Comparison of ENCODE assay signal across 16 mouse cellular contexts in the genomic region with DNA sequence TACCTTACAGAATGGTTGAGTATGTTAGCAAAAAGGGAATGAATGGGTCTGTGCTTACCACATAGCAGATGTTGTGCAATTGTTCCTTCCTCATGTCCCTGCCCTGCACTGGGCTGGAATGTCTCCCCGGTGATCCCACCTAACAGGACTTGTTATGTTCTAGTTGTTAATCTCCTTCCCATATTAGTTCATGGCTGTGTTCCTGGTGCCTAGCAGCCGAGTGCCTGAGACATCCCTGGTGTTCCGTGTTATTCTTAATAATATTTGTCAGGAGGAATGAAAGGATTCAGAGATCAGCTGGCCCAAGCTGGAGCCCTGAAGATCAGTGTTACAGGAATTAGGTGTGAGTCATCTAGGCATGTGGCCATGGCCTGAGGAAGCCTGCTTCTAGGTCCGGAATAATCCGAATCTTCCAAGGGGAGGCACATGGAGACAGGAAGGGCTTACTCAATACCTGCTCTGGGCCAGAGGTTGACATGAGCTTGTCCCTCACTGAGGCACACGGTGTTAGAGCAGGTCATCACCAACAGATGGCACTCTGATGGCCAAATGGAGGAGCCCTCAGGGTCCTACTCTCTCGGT.
DNase-seq lines count a peak whose midpoint lies in the region; ATAC-seq and TF ChIP-seq lines count a peak whose summit lies in the region.
"Had no signal": no experiment of that assay in that cellular context is flagged by ENCODE, and none has a peak within 500 bp of the region (broad histone marks: within the 10 kb centered on the region; RNA-seq: fewer than 3 reads in every experiment).

No protein-coding gene starts in this region.

- no peaks in the 10 kb centered on the region; the same call in 1 of the 2 replicates for H3K4me1 ChIP-seq in heart, adult 2 months (ENCODE audit: control insufficient read depth, insufficient read depth, low read length)
- no peaks in the 10 kb centered on the region for H3K4me1 ChIP-seq in heart, embryonic 11.5 days (ENCODE audit: control insufficient read depth, insufficient read depth, low read length)
- H3K4me1 ChIP-seq: hindbrain, embryonic 12.5 days had no signal

- H3K9ac ChIP-seq in heart, adult 2 months (ENCODE audit: low read depth, low read length): no peak overlapping the region
- H3K9ac ChIP-seq in heart, embryonic 11.5 days (ENCODE audit: low read depth, low read length): no peak overlapping the region
- H3K9ac ChIP-seq: hindbrain, embryonic 12.5 days had no signal

- no peak overlapping the region for H3K4me3 ChIP-seq in heart, adult 2 months
- H3K4me3 ChIP-seq in heart, embryonic 11.5 days (ENCODE audit: low read depth, low read length): no peak overlapping the region
- H3K4me3 ChIP-seq: hindbrain, embryonic 12.5 days had no signal

- peak; percentile 30 to 44 for DNase-seq in heart, adult 2 months
- peak; percentile 15 to 37 for DNase-seq in urinary bladder, postnatal 36 days (ENCODE audit: low spot score in 2 of 2)
- DNase-seq in urinary bladder, postnatal 10 days (ENCODE audit: low spot score): no peak
- DNase-seq in fibroblast of lung, adult 2 months (ENCODE audit: low read depth): peak; percentile 83
- DNase-seq in frontal cortex, postnatal 10 days (ENCODE audit: low spot score in 2 of 2): no peak
- DNase-seq in ovary, postnatal 10 days (ENCODE audit: low spot score): no peak
- DNase-seq in layer of hippocampus, postnatal 36 days: no peak
- DNase-seq: kidney, adult 8-10 months; layer of hippocampus, adult 9-11 months; left cerebral cortex, postnatal 4 days; midbrain, embryonic 14.5 days; right cerebral cortex, postnatal 25 days; thymus, postnatal 4 days had no signal

- TF ChIP-seq EP300 in heart, adult 2 months (IDR thresholded peaks at IDR 0.05; ENCODE audit: insufficient read depth, low read depth, low read length): no peak

- intact Hi-C loops in heart, adult 2 months (cut with DNase I): no loop called here

- no peaks in the 10 kb centered on the region for H3K36me3 ChIP-seq in heart, adult 2 months (ENCODE audit: control insufficient read depth, insufficient read depth, low read length)
- H3K36me3 ChIP-seq in heart, embryonic 11.5 days (ENCODE audit: control insufficient read depth, insufficient read depth, low read length): no peaks in the 10 kb centered on the region
- H3K36me3 ChIP-seq: hindbrain, embryonic 12.5 days had no signal

- H3K9me3 ChIP-seq in heart, embryonic 11.5 days (replicated peaks; ENCODE audit: control insufficient read depth, low read length): no peaks in the 10 kb centered on the region

- 44% methylated on average over 7 of the region's 7 CpGs for WGBS in heart, adult 2 months
- 66% methylated on average over 7 of the region's 7 CpGs for WGBS in heart, embryonic 11.5 days (ENCODE audit: insufficient replicate concordance)

- ATAC-seq in heart, embryonic 11.5 days (replicated peaks; ENCODE audit: insufficient number of reproducible peaks, low FRiP score, low TSS enrichment): no peak
- ATAC-seq: activated CD4-positive, CD25-positive, alpha-beta regulatory T cell, adult 4 months had no signal

- TF ChIP-seq CTCF in heart, adult 2 months (IDR thresholded peaks at IDR 0.05): 0 out of 2 replicates have a peak, but pooled peaks have one; percentile 4

- H3K27me3 ChIP-seq in heart, adult 2 months (ENCODE audit: control insufficient read depth, insufficient read depth, low read length): no peaks in the 10 kb centered on the region
- H3K27me3 ChIP-seq in heart, embryonic 11.5 days (ENCODE audit: control insufficient read depth, insufficient read depth, low read length): no peaks in the 10 kb centered on the region
- H3K27me3 ChIP-seq: hindbrain, embryonic 12.5 days had no signal

- H3K79me2 ChIP-seq in heart, adult 2 months (replicated peaks; ENCODE audit: control insufficient read depth, insufficient read depth, low read length): no peaks in the 10 kb centered on the region

- H3K27ac ChIP-seq in heart, adult 2 months: no peak overlapping the region
- H3K27ac ChIP-seq in heart, embryonic 11.5 days (ENCODE audit: low read depth, low read length): no peak overlapping the region
- H3K27ac ChIP-seq: hindbrain, embryonic 12.5 days had no signal

- no peak overlapping the region for H3K4me2 ChIP-seq in heart, embryonic 11.5 days
- H3K4me2 ChIP-seq: hindbrain, embryonic 12.5 days had no signal

- no peak for TF ChIP-seq POLR2A in heart, adult 2 months (IDR thresholded peaks at IDR 0.05; ENCODE audit: insufficient read depth, low read depth, low read length)

Comparison
In these comparisons a context has a peak if more than half of its experiments do, and no peak if none do; other contexts are left out.
1. DNase-seq: peak in heart, adult 2 months (2 of 2), urinary bladder, postnatal 36 days (2 of 2) and fibroblast of lung, adult 2 months (single experiment); none in urinary bladder, postnatal 10 days (single experiment), frontal cortex, postnatal 10 days (0 of 2), ovary, postnatal 10 days (single experiment) and layer of hippocampus, postnatal 36 days (0 of 2).